Mouse (Mus musculus) intestine, postnatal 0 days (tissue): ENCODE data around the gene Ice2. TPM values are rescaled to one million over a fixed set of nuclear protein-coding genes. Genes with fewer than 3 reads are reported as not detected.
A peak's percentile ranks its signal among the peaks of the same experiment; 100 is the strongest.

ENCODE experiments used
- ATAC-seq: fragments of 200-750 bp; cut with Nextera tagmentation; 2 replicates; pipeline ENCODE4 v1.8.0; 2017; ENCODE audit warnings: mild to moderate bottlenecking, moderate TSS enrichment, moderate library complexity
- H3K27ac ChIP-seq: fragments of 300-500 bp; sonication (generic); 2 replicates; pipeline ENCODE4 v1.5.1; 2014; ENCODE audit warnings: mild to moderate bottlenecking, low read depth, low read length, moderate library complexity
- H3K27me3 ChIP-seq: fragments of 300-500 bp; sonication (generic); replicated peaks from 2 replicates; pipeline ENCODE4 v1.6.1; 2014; ENCODE audit warnings: low read length, mixed read lengths; ENCODE audit not compliant: control insufficient read depth, insufficient read depth
- H3K36me3 ChIP-seq: fragments of 300-500 bp; sonication (generic); 2 replicates; pipeline ENCODE4 v1.6.1; 2014; ENCODE audit warnings: mild to moderate bottlenecking, moderate library complexity; ENCODE audit not compliant: control insufficient read depth, insufficient read depth
- H3K4me1 ChIP-seq: fragments of 300-500 bp; sonication (generic); replicated peaks from 2 replicates; pipeline ENCODE4 v1.6.1; 2014; ENCODE audit warnings: antibody characterized with exemption, low read length, mixed read lengths; ENCODE audit not compliant: control insufficient read depth, insufficient read depth
- H3K4me2 ChIP-seq: fragments of 300-500 bp; sonication (generic); replicated peaks from 2 replicates; pipeline ENCODE4 v1.6.1; 2014; ENCODE audit warnings: low read depth, mild to moderate bottlenecking, moderate library complexity
- H3K4me3 ChIP-seq: fragments of 300-500 bp; sonication (generic); 2 replicates; pipeline ENCODE4 v1.5.1; 2014; ENCODE audit warnings: low read depth, low read length
- H3K9ac ChIP-seq: fragments of 300-500 bp; sonication (generic); 2 replicates; pipeline ENCODE4 v1.6.1; 2014; ENCODE audit warnings: mild to moderate bottlenecking, low read depth, low read length
- H3K9me3 ChIP-seq: fragments of 300-500 bp; sonication (generic); 2 replicates; pipeline ENCODE4 v1.6.1; 2016; ENCODE audit warnings: mixed run types; ENCODE audit not compliant: control insufficient read depth
- CTCF ChIP-seq: sonication (generic); IDR thresholded peaks from 2 replicates; pipeline ENCODE4 v1.5.1; 2016; ENCODE audit warnings: low read depth, mild to moderate bottlenecking, control low read depth, antibody characterized with exemption, moderate library complexity
- WGBS: fragments of 180-500 bp; shearing (Covaris S2); extraction: QIAGEN DNeasy Blood & Tissue Kit; methylation state at CpG from one replicate; pipeline ENCODE4 v1.1.7; 2014; 5-methylcytosine and 5-hydroxymethylcytosine counted together
- polyA plus RNA-seq: library from polyadenylated mRNA; unstranded; fragments of >200 nt; fragmentation: Nextera tagmentation; extraction: Ambion mirVana; gene quantifications from 2 replicates; pipeline ENCODE4 v1.2.1, GENCODE M21; 2015

The Ice2 gene
- polyA plus RNA-seq, 1 experiment from 2014 or later = 5.2 TPM

GRCm38 (mm10) chr9:69457747-69458625, 60.3 kb downstream of the Ice2 start:
- WGBS = 7% methylated on average over 14 of the region's 14 CpGs
- Histone ChIP-seq H3K9me3 (no peaks in the 10 kb centered on the region), H3K27me3 (no peaks in the 10 kb centered on the region), H3K4me3 (no peak overlapping the region), H3K4me2 (peak overlapping the region; percentile 84), H3K27ac (peak overlapping the region; percentile 93), H3K9ac (no peak overlapping the region), H3K4me1 (peaks cover 39% of the 10 kb centered on the region), H3K36me3 (peaks cover 11% of the 10 kb centered on the region)
- TF ChIP-seq CTCF = no peak
- peak; percentile 64 for ATAC-seq

DNA sequence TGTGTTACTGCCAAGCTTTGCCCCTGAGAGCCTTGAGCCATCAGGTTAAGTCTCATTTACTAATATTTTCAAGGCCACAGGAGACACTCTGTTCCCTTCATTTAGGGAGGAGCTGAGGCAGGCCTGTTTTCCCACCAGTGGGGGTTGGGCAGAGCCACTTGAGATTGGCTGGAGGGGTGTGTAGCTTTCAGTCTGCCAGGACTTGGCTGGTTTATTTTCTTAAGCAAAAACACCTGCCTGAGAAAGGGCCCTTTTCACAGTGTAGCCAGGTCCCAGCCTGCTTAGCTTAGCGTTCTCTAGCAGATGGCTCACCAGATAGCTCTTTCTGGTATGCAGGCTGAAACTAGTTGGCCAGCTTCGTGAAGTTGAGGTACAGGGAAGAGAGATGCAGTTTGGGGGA, 61.3 kb downstream of the Ice2 start:
- ATAC-seq = no peak
- peaks cover 35% of the 10 kb centered on the region for H3K4me1 ChIP-seq

GRCm38 (mm10) chr9:69459876-69460275, 62.2 kb downstream of the Ice2 start:
- Histone ChIP-seq H3K9ac (no peak overlapping the region), H3K4me1 (peaks cover 35% of the 10 kb centered on the region), H3K9me3 (no peaks in the 10 kb centered on the region), H3K4me2 (no peak overlapping the region), H3K27ac (no peak overlapping the region; the same call in none of the 2 replicates), H3K27me3 (no peaks in the 10 kb centered on the region), H3K4me3 (no peak overlapping the region), H3K36me3 (peaks cover 11% of the 10 kb centered on the region)
- ATAC-seq = no peak
- TF ChIP-seq CTCF = no peak
- 72% methylated on average over 7 of the region's 7 CpGs for WGBS

More for the DNA sequence above, 61.3 kb downstream of the Ice2 start:
- Histone ChIP-seq H3K4me2 (peak overlapping the region; percentile 37), H3K36me3 (peaks cover 11% of the 10 kb centered on the region), H3K9ac (peak overlapping the region; percentile 12; the same call in 1 of the 2 replicates), H3K4me3 (no peak overlapping the region), H3K27ac (peak overlapping the region; percentile 93), H3K27me3 (no peaks in the 10 kb centered on the region), H3K9me3 (no peaks in the 10 kb centered on the region)
- WGBS = 23% methylated on average over 2 of the region's 2 CpGs
- TF ChIP-seq CTCF = no peak

DNA sequence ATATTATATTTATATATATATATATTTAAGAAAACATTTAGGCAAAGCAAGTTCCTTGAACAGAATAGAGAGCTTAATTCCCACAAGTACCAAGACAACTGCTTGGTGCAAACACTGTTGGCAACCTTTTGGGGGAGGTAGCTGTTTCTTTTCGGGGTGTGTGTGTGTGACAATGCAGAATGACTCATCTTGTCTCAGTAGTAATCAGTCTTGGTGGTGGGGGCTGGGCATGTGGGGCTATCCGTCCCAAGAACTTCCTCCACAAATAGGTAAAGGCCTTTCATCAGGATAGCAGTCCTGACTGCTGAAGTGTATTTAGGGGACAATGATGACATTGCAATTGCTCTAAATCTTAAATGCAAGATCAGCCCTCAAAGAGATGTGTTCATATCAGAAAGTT, 65.3 kb downstream of the Ice2 start:
- peaks cover 28% of the 10 kb centered on the region for H3K4me1 ChIP-seq
- no peak for ATAC-seq

DNA sequence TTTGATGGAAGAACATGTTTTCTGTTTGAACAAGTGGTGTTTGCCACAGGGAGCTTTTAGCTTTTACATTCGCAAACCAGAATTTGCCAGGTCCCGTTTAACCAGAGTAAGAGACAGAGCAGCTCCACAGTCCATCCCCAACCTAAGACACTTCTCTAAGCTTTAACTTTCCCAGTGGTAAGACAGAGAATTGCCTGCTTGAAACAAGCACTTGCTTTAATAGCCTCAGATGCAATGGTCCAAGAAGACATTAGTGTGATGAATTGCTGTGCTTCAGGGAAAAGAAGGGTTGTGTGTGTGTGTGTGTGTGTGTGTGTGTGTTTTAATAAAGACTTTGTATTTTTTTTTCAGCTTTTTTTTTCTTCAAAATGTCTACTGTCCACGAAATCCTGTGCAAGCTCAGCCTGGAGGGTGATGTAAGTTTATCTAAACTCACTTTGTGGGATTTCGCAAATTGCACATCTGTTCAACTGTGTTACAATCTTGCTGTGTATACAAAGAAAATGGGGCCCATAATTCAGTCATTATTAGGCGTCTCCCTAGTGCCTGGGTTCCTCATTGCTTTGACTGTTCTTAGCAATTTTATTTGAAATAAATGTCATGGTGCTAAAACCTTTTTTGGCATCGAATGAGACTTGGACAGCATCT, 66.5 kb downstream of the Ice2 start:
- Histone ChIP-seq H3K4me1 (peaks cover 24% of the 10 kb centered on the region), H3K36me3 (peaks cover 25% of the 10 kb centered on the region), H3K4me2 (no peak overlapping the region), H3K27ac (no peak overlapping the region), H3K9me3 (no peaks in the 10 kb centered on the region), H3K4me3 (no peak overlapping the region), H3K27me3 (no peaks in the 10 kb centered on the region), H3K9ac (no peak overlapping the region)
- no peak for ATAC-seq
- TF ChIP-seq CTCF = peak; percentile 36
- 58% methylated on average over 6 of the region's 6 CpGs for WGBS

More for the DNA sequence above, 65.3 kb downstream of the Ice2 start:
- Histone ChIP-seq H3K4me3 (no peak overlapping the region), H3K27ac (no peak overlapping the region), H3K36me3 (peaks cover 22% of the 10 kb centered on the region), H3K4me2 (no peak overlapping the region), H3K9ac (no peak overlapping the region), H3K27me3 (no peaks in the 10 kb centered on the region), H3K9me3 (no peaks in the 10 kb centered on the region)
- 65% methylated on average over 2 of the region's 2 CpGs for WGBS
- TF ChIP-seq CTCF = no peak

- no peak overlapping the region for H3K4me2 ChIP-seq
- H3K36me3 ChIP-seq = peaks cover 22% of the 10 kb centered on the region
- H3K9ac ChIP-seq = no peak overlapping the region
- H3K9me3 ChIP-seq = no peaks in the 10 kb centered on the region
- 50% methylated on average over 4 of the region's 4 CpGs for WGBS
- TF ChIP-seq CTCF = no peak
- H3K27ac ChIP-seq = peak overlapping the region; percentile 71
- no peak overlapping the region for H3K4me3 ChIP-seq
- peaks cover 22% of the 10 kb centered on the region for H3K4me1 ChIP-seq
- ATAC-seq = 0 out of 2 replicates have a peak, but pooled peaks have one; percentile 14
- H3K27me3 ChIP-seq = no peaks in the 10 kb centered on the region
These were observed 68.4 kb downstream of the Ice2 start for GRCm38 (mm10) chr9:69466098-69466497.
